Mouse (Mus musculus) heart, embryonic 13.5 days (tissue): ENCODE data around the gene Ing5. TPM values are rescaled to one million over a fixed set of nuclear protein-coding genes. Genes with fewer than 3 reads are reported as not detected.
"Not testable (repeated sequence)": the region's sequence is repeated elsewhere in the genome, so short reads cannot be mapped to it uniquely, and the experiment has no call there.

Experiments used
- ATAC-seq: fragments of 200-750 bp; cut with Nextera tagmentation; 2 replicates; pipeline ENCODE4 v1.8.0; 2017; ENCODE audit warnings: moderate TSS enrichment; ENCODE audit not compliant: insufficient number of reproducible peaks, low FRiP score, low TSS enrichment; ENCODE audit errors: extremely low read depth
- H3K27ac ChIP-seq: fragments of 300-500 bp; sonication (generic); replicated peaks from 2 replicates; pipeline ENCODE4 v1.5.1; 2015; ENCODE audit warnings: moderate library complexity, mild to moderate bottlenecking, inconsistent platforms
- H3K27me3 ChIP-seq: fragments of 300-500 bp; sonication (generic); replicated peaks from 2 replicates; pipeline ENCODE4 v1.6.1; 2015; ENCODE audit warnings: mild to moderate bottlenecking, inconsistent platforms
- H3K36me3 ChIP-seq: fragments of 300-500 bp; sonication (generic); 2 replicates; pipeline ENCODE4 v1.6.1; 2015; ENCODE audit warnings: mild to moderate bottlenecking, inconsistent platforms
- H3K4me1 ChIP-seq: fragments of 300-500 bp; sonication (generic); 2 replicates; pipeline ENCODE4 v1.6.1; 2015; ENCODE audit warnings: inconsistent platforms
- H3K4me2 ChIP-seq: fragments of 300-500 bp; sonication (generic); 2 replicates; pipeline ENCODE4 v1.6.1; 2015; ENCODE audit warnings: inconsistent platforms, mild to moderate bottlenecking, moderate library complexity
- H3K4me3 ChIP-seq: fragments of 300-500 bp; sonication (generic); 2 replicates; pipeline ENCODE4 v1.5.1; 2015; ENCODE audit warnings: moderate library complexity, mild to moderate bottlenecking, inconsistent platforms
- H3K9ac ChIP-seq: fragments of 300-500 bp; sonication (generic); 2 replicates; pipeline ENCODE4 v1.6.1; 2015; ENCODE audit warnings: inconsistent platforms, mild to moderate bottlenecking, moderate library complexity
- H3K9me3 ChIP-seq: fragments of 300-500 bp; sonication (generic); 2 replicates; pipeline ENCODE4 v1.6.1; 2016; ENCODE audit warnings: inconsistent platforms
- WGBS: fragments of 180-500 bp; shearing (Covaris S2); methylation state at CpG from one replicate; pipeline ENCODE4 v1.1.7; 2015; ENCODE audit warnings: mixed read lengths; 5-methylcytosine and 5-hydroxymethylcytosine counted together
- polyA plus RNA-seq: library from polyadenylated mRNA; unstranded; fragments of >200 nt; fragmentation: Nextera tagmentation; extraction: Ambion mirVana; gene quantifications from 2 replicates; pipeline ENCODE4 v1.2.1, GENCODE M21; 2015

The Ing5 gene
- polyA plus RNA-seq: 12.2 and 12.5 TPM in 2 replicates

GRCm38 (mm10) chr1:93803556-93804507, at the start of gene Ing5:
Gene Ing5, plus strand, starts transcription at chr1:93803965.
- WGBS: under 1% methylated on average over 93 of the region's 94 CpGs

GRCm38 (mm10) chr1:93754573-93755290, 49.0 kb upstream of the Ing5 start, which contains the start of gene Thap4:
Gene Thap4, minus strand, starts transcription at chr1:93754864.
- Histone ChIP-seq H3K4me1 (peaks cover 35% of the 10 kb centered on the region), H3K4me2 (peak within 1 kb of the TSS; percentile 81), H3K9ac (peak within 1 kb of the TSS; percentile 97), H3K27me3 (no peaks in the 10 kb centered on the region), H3K36me3 (peaks cover 10% of the 10 kb centered on the region), H3K9me3 (no peaks in the 10 kb centered on the region), H3K4me3 (peak within 1 kb of the TSS; percentile 91), H3K27ac (peak within 1 kb of the TSS; percentile 90)
- WGBS: under 1% methylated on average over 115 of the region's 121 CpGs
- peak; percentile 86 for ATAC-seq

More at GRCm38 (mm10) chr1:93803556-93804507, at the start of gene Ing5:
- peaks cover 37% of the 10 kb centered on the region for H3K4me1 ChIP-seq
- H3K4me2 ChIP-seq: peak within 1 kb of the TSS; percentile 92
- no peaks in the 10 kb centered on the region for H3K27me3 ChIP-seq
- H3K9me3 ChIP-seq: no peaks in the 10 kb centered on the region
- H3K4me3 ChIP-seq: peak within 1 kb of the TSS; percentile 73
- peak; percentile 91 for ATAC-seq
- peaks cover 47% of the 10 kb centered on the region for H3K36me3 ChIP-seq
- H3K9ac ChIP-seq: peak within 1 kb of the TSS; percentile 94
- peak within 1 kb of the TSS; percentile 98 for H3K27ac ChIP-seq

- Histone ChIP-seq H3K27ac (peak overlapping the region; percentile 90), H3K4me1 (peaks cover 35% of the 10 kb centered on the region), H3K36me3 (peaks cover 4% of the 10 kb centered on the region), H3K4me2 (peak overlapping the region; percentile 81), H3K27me3 (no peaks in the 10 kb centered on the region), H3K4me3 (peak overlapping the region; percentile 91), H3K9me3 (no peaks in the 10 kb centered on the region), H3K9ac (peak overlapping the region; percentile 97)
- no peak for ATAC-seq
- WGBS: under 1% methylated on average over 13 of the region's 13 CpGs
Measured at GRCm38 (mm10) chr1:93755291-93755610, 48.5 kb upstream of the Ing5 start.

GRCm38 (mm10) chr1:93755618-93756017, 48.1 kb upstream of the Ing5 start:
- no peaks in the 10 kb centered on the region for H3K27me3 ChIP-seq
- peak overlapping the region; percentile 91 for H3K4me3 ChIP-seq
- peaks cover 1% of the 10 kb centered on the region for H3K36me3 ChIP-seq
- 27% methylated on average over 7 of the region's 7 CpGs for WGBS
- ATAC-seq: no peak
- H3K4me1 ChIP-seq: peaks cover 35% of the 10 kb centered on the region
- no peak overlapping the region for H3K27ac ChIP-seq
- H3K9me3 ChIP-seq: no peaks in the 10 kb centered on the region
- H3K4me2 ChIP-seq: peak overlapping the region; percentile 81
- H3K9ac ChIP-seq: peak overlapping the region; percentile 97

GRCm38 (mm10) chr1:93756154-93756553, 47.6 kb upstream of the Ing5 start:
- Histone ChIP-seq H3K9me3 (no peaks in the 10 kb centered on the region), H3K9ac (peak overlapping the region; percentile 97; the same call in 1 of the 2 replicates), H3K4me1 (peaks cover 35% of the 10 kb centered on the region), H3K27ac (no peak overlapping the region), H3K4me3 (no peak overlapping the region), H3K36me3 (peaks cover 4% of the 10 kb centered on the region), H3K4me2 (peak overlapping the region; percentile 81), H3K27me3 (no peaks in the 10 kb centered on the region)
- no peak for ATAC-seq

GRCm38 (mm10) chr1:93760076-93760475, 43.7 kb upstream of the Ing5 start:
- H3K4me3 ChIP-seq: no peak overlapping the region
- no peaks in the 10 kb centered on the region for H3K9me3 ChIP-seq
- no peak overlapping the region for H3K9ac ChIP-seq
- peaks cover 25% of the 10 kb centered on the region for H3K4me1 ChIP-seq
- H3K27ac ChIP-seq: no peak overlapping the region
- no peak for ATAC-seq
- H3K27me3 ChIP-seq: no peaks in the 10 kb centered on the region
- H3K36me3 ChIP-seq: peaks cover 10% of the 10 kb centered on the region
- 94% methylated on average over 1 of the region's 1 CpGs for WGBS
- no peak overlapping the region for H3K4me2 ChIP-seq

- H3K4me1 ChIP-seq, H3K9me3 ChIP-seq, H3K4me2 ChIP-seq, H3K4me3 ChIP-seq, ATAC-seq, H3K27me3 ChIP-seq, H3K27ac ChIP-seq, H3K9ac ChIP-seq: not testable (repeated sequence)
- WGBS: 83% methylated on average over 3 of the region's 3 CpGs
- peaks cover 15% of the 10 kb centered on the region for H3K36me3 ChIP-seq
Measured at GRCm38 (mm10) chr1:93763531-93763930, 40.2 kb upstream of the Ing5 start.

- no peaks in the 10 kb centered on the region for H3K27me3 ChIP-seq
- ATAC-seq: no peak
- H3K4me1 ChIP-seq: no peaks in the 10 kb centered on the region
- no peak overlapping the region for H3K27ac ChIP-seq
- H3K9me3 ChIP-seq: no peaks in the 10 kb centered on the region
- WGBS: 88% methylated on average over 9 of the region's 9 CpGs
- peaks cover 30% of the 10 kb centered on the region for H3K36me3 ChIP-seq
- no peak overlapping the region for H3K9ac ChIP-seq
- no peak overlapping the region for H3K4me3 ChIP-seq
- no peak overlapping the region for H3K4me2 ChIP-seq
Measured at GRCm38 (mm10) chr1:93764871-93765591, 38.7 kb upstream of the Ing5 start.

- H3K36me3 ChIP-seq: peaks cover 36% of the 10 kb centered on the region
- no peak for ATAC-seq
- H3K9me3 ChIP-seq: no peaks in the 10 kb centered on the region
- no peaks in the 10 kb centered on the region for H3K27me3 ChIP-seq
- no peaks in the 10 kb centered on the region for H3K4me1 ChIP-seq
- no peak overlapping the region for H3K4me2 ChIP-seq
- WGBS: 92% methylated on average over 6 of the region's 6 CpGs
- H3K27ac ChIP-seq: no peak overlapping the region
- H3K9ac ChIP-seq: no peak overlapping the region
- H3K4me3 ChIP-seq: no peak overlapping the region
Measured at GRCm38 (mm10) chr1:93767600-93767999, 36.2 kb upstream of the Ing5 start.

- Histone ChIP-seq H3K9me3 (no peaks in the 10 kb centered on the region), H3K4me3 (no peak overlapping the region), H3K27ac (no peak overlapping the region), H3K9ac (no peak overlapping the region), H3K4me2 (no peak overlapping the region), H3K4me1 (no peaks in the 10 kb centered on the region), H3K36me3 (peaks cover 52% of the 10 kb centered on the region), H3K27me3 (no peaks in the 10 kb centered on the region)
- 86% methylated on average over 3 of the region's 3 CpGs for WGBS
- ATAC-seq: no peak
Measured at GRCm38 (mm10) chr1:93769901-93770300, 33.9 kb upstream of the Ing5 start.

- H3K36me3 ChIP-seq: peaks cover 88% of the 10 kb centered on the region
- no peaks in the 10 kb centered on the region for H3K4me1 ChIP-seq
- 94% methylated on average over 5 of the region's 5 CpGs for WGBS
- ATAC-seq: no peak
- no peak overlapping the region for H3K9ac ChIP-seq
- H3K4me2 ChIP-seq: no peak overlapping the region
- no peak overlapping the region for H3K27ac ChIP-seq
- H3K4me3 ChIP-seq: no peak overlapping the region
- no peaks in the 10 kb centered on the region for H3K9me3 ChIP-seq
- H3K27me3 ChIP-seq: no peaks in the 10 kb centered on the region
Measured at GRCm38 (mm10) chr1:93776686-93777085, 27.1 kb upstream of the Ing5 start.
